Mouse (Mus musculus) small intestine, adult 2 months (tissue): ENCODE data around the gene Ptprs. TPM values are rescaled to one million over a fixed set of nuclear protein-coding genes. Genes with fewer than 3 reads are reported as not detected.

Source experiments
- H3K27ac ChIP-seq: fragments of 200-500 bp; 2 replicates; pipeline ENCODE4 v1.5.1; 2012; ENCODE audit warnings: low read depth, low read length, control low read depth, inconsistent platforms; ENCODE audit not compliant: insufficient read depth
- H3K27me3 ChIP-seq: fragments of 200-500 bp; 2 replicates; pipeline ENCODE4 v1.6.1; 2012; ENCODE audit warnings: mild to moderate bottlenecking, moderate library complexity, low read length, inconsistent platforms; ENCODE audit not compliant: control insufficient read depth, insufficient read depth
- H3K36me3 ChIP-seq: fragments of 200-500 bp; 2 replicates; pipeline ENCODE4 v1.6.1; 2012; ENCODE audit warnings: mild to moderate bottlenecking, low read length, control low read depth, inconsistent platforms; ENCODE audit not compliant: control insufficient read depth, insufficient read depth
- H3K4me1 ChIP-seq: fragments of 200-500 bp; 2 replicates; pipeline ENCODE4 v1.6.1; 2012; ENCODE audit warnings: low read length, inconsistent platforms, mixed read lengths; ENCODE audit not compliant: control insufficient read depth, insufficient read depth, insufficient read length
- H3K4me3 ChIP-seq: fragments of 200-500 bp; 2 replicates; pipeline ENCODE4 v1.5.1; 2012; ENCODE audit warnings: low read depth, mild to moderate bottlenecking, control low read depth, inconsistent platforms, low read length, moderate library complexity
- CTCF ChIP-seq: fragments of 200-500 bp; IDR thresholded peaks from 2 replicates; pipeline ENCODE4 v1.5.1; 2012; ENCODE audit warnings: low read depth, mild to moderate bottlenecking, control low read depth, inconsistent platforms, low read length, moderate library complexity, mixed read lengths; ENCODE audit not compliant: insufficient replicate concordance, insufficient read length; ENCODE audit errors: extremely low read depth
- POLR2A ChIP-seq: fragments of 200-500 bp; IDR thresholded peaks from 2 replicates; pipeline ENCODE4 v1.6.1; 2012; ENCODE audit warnings: low read depth, mild to moderate bottlenecking, control low read depth, inconsistent platforms, low read length, moderate library complexity
- WGBS: fragments of 180-500 bp; shearing (Covaris S2); methylation state at CpG from one replicate; pipeline ENCODE4 v1.1.7; 2018; 5-methylcytosine and 5-hydroxymethylcytosine counted together
- polyA plus RNA-seq: library from polyadenylated mRNA; depleted of rRNA; stranded (reverse); fragments of >200 nt; gene quantifications from 2 replicates; pipeline ENCODE4 v1.2.3, GENCODE M21; 2012

Ptprs gene
- polyA plus RNA-seq, 1 experiment = 54.1 TPM

- no peak overlapping the region for H3K4me3 ChIP-seq
- no peak for TF ChIP-seq CTCF
- no peak for TF ChIP-seq POLR2A
- no peaks in the 10 kb centered on the region for H3K4me1 ChIP-seq
- H3K36me3 ChIP-seq = peaks cover 57% of the 10 kb centered on the region
- WGBS = 94% methylated on average over 6 of the region's 6 CpGs
- H3K27me3 ChIP-seq = no peaks in the 10 kb centered on the region
- no peak overlapping the region for H3K27ac ChIP-seq
Observed at GRCm38 (mm10) chr17:56396051-56396450, 80.2 kb downstream of the Ptprs start.

GRCm38 (mm10) chr17:56393889-56394288 lies 82.4 kb downstream of the Ptprs start:
- Histone ChIP-seq H3K27ac (no peak overlapping the region), H3K4me3 (no peak overlapping the region), H3K36me3 (peaks cover 62% of the 10 kb centered on the region), H3K4me1 (no peaks in the 10 kb centered on the region), H3K27me3 (no peaks in the 10 kb centered on the region)
- no peak for TF ChIP-seq CTCF
- TF ChIP-seq POLR2A = no peak
- 91% methylated on average over 10 of the region's 10 CpGs for WGBS

- Histone ChIP-seq H3K27me3 (no peaks in the 10 kb centered on the region), H3K36me3 (peaks cover 62% of the 10 kb centered on the region), H3K27ac (no peak overlapping the region), H3K4me1 (no peaks in the 10 kb centered on the region), H3K4me3 (no peak overlapping the region)
- TF ChIP-seq POLR2A (no peak), CTCF (no peak)
- 92% methylated on average over 6 of the region's 6 CpGs for WGBS
Observed at GRCm38 (mm10) chr17:56393238-56393637, 83.0 kb downstream of the Ptprs start.

GRCm38 (mm10) chr17:56387612-56388011 lies 88.7 kb downstream of the Ptprs start:
- Histone ChIP-seq H3K4me1 (no peaks in the 10 kb centered on the region), H3K27me3 (no peaks in the 10 kb centered on the region), H3K36me3 (peaks cover 40% of the 10 kb centered on the region), H3K4me3 (no peak overlapping the region), H3K27ac (no peak overlapping the region)
- TF ChIP-seq POLR2A (no peak), CTCF (no peak)
- WGBS = 84% methylated on average over 6 of the region's 6 CpGs

- Histone ChIP-seq H3K27ac (no peak overlapping the region), H3K36me3 (peaks cover 21% of the 10 kb centered on the region), H3K27me3 (no peaks in the 10 kb centered on the region), H3K4me3 (no peak overlapping the region), H3K4me1 (no peaks in the 10 kb centered on the region)
- no peak for TF ChIP-seq CTCF
- no peak for TF ChIP-seq POLR2A
- 90% methylated on average over 6 of the region's 6 CpGs for whole genome bisulfite sequencing
Observed at GRCm38 (mm10) chr17:56384903-56385302, 91.4 kb downstream of the Ptprs start.

- H3K27me3 ChIP-seq = no peaks in the 10 kb centered on the region
- H3K36me3 ChIP-seq = peaks cover 14% of the 10 kb centered on the region
- H3K4me1 ChIP-seq = no peaks in the 10 kb centered on the region
- WGBS = 72% methylated on average over 8 of the region's 8 CpGs
- no peak overlapping the region for H3K27ac ChIP-seq
- no peak overlapping the region for H3K4me3 ChIP-seq
- TF ChIP-seq CTCF (no peak), POLR2A (no peak)
Observed at GRCm38 (mm10) chr17:56382997-56383396, 93.3 kb downstream of the Ptprs start.

GRCm38 (mm10) chr17:56381183-56381582 lies 95.1 kb downstream of the Ptprs start:
- H3K36me3 ChIP-seq = peaks cover 12% of the 10 kb centered on the region; the same call in 1 of the 2 replicates
- WGBS = 91% methylated on average over 5 of the region's 5 CpGs
- TF ChIP-seq CTCF (no peak), POLR2A (no peak)

GRCm38 (mm10) chr17:56380286-56380685 lies 96.0 kb downstream of the Ptprs start:
- H3K27me3 ChIP-seq = no peaks in the 10 kb centered on the region
- H3K27ac ChIP-seq = no peak overlapping the region
- no peaks in the 10 kb centered on the region for H3K4me1 ChIP-seq
- peaks cover 16% of the 10 kb centered on the region; the same call in 1 of the 2 replicates for H3K36me3 ChIP-seq
- H3K4me3 ChIP-seq = no peak overlapping the region
- TF ChIP-seq POLR2A (no peak), CTCF (no peak)
- WGBS = 89% methylated on average over 6 of the region's 6 CpGs

More at GRCm38 (mm10) chr17:56381183-56381582, 95.1 kb downstream of the Ptprs start:
- no peak overlapping the region for H3K27ac ChIP-seq
- no peaks in the 10 kb centered on the region for H3K27me3 ChIP-seq
- H3K4me1 ChIP-seq = no peaks in the 10 kb centered on the region
- no peak overlapping the region for H3K4me3 ChIP-seq
